Mouse (Mus musculus): Measurements from ENCODE around the gene Cep164. TPM values are rescaled to one million over a fixed set of nuclear protein-coding genes. Genes with fewer than 3 reads are reported as not detected.

Gene Cep164
- polyA plus RNA-seq, 1 experiment from 2014 or later, result 14.9 TPM

- no peaks in the 10 kb centered on the region for H3K9me3 ChIP-seq
- H3K27ac ChIP-seq, result peak overlapping the region; percentile 63; the same call in 1 of the 2 replicates
- WGBS, result 11% methylated on average over 13 of the region's 13 CpGs
- H3K9ac ChIP-seq (replicated peaks), result 0 out of 2 replicates have a peak overlapping the region, but pooled peaks have one; percentile 5
- peak; percentile 79 for ATAC-seq
- H3K4me3 ChIP-seq (replicated peaks), result no peak overlapping the region
- peaks cover 13% of the 10 kb centered on the region for H3K4me1 ChIP-seq (replicated peaks)
- H3K4me2 ChIP-seq (replicated peaks), result no peak overlapping the region
- H3K27me3 ChIP-seq, result no peaks in the 10 kb centered on the region
- H3K36me3 ChIP-seq, result peaks cover 29% of the 10 kb centered on the region
Observed at GRCm38 (mm10) chr9:45798467-45799164, 29.9 kb downstream of the Cep164 start.

DNA sequence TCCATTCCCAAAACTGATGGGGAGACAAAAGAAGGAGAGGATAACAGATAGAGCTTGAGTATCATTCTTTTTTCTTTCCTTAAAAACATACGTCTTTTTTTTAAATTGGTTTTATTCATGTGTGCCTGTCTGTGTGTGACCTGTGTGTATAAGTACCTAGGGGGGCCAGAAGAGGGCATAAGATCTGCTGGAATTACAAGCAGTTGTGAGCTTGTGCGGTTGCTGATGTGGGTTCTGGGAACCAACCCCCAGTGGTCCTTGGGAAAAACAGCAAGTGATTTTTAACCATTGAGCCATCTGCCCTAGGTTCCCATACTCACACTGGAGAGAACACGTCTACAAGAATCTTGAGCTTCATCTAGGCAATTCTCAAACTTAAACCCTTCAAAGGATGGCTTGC lies 31.2 kb downstream of the Cep164 start:
- H3K9ac ChIP-seq (replicated peaks), result no peak overlapping the region

GRCm38 (mm10) chr9:45795722-45796121 lies 32.8 kb downstream of the Cep164 start:
- Histone ChIP-seq H3K36me3 (peaks cover 23% of the 10 kb centered on the region), H3K27ac (no peak overlapping the region), H3K9me3 (no peaks in the 10 kb centered on the region), H3K9ac (replicated peaks) (no peak overlapping the region), H3K27me3 (no peaks in the 10 kb centered on the region), H3K4me2 (replicated peaks) (no peak overlapping the region), H3K4me3 (replicated peaks) (no peak overlapping the region), H3K4me1 (replicated peaks) (peaks cover 32% of the 10 kb centered on the region)
- WGBS, result 90% methylated on average over 5 of the region's 5 CpGs
- ATAC-seq, result no peak

More for the DNA sequence above, 31.2 kb downstream of the Cep164 start:
- Histone ChIP-seq H3K27ac (no peak overlapping the region), H3K9me3 (no peaks in the 10 kb centered on the region), H3K4me2 (replicated peaks) (no peak overlapping the region), H3K4me3 (replicated peaks) (no peak overlapping the region), H3K4me1 (replicated peaks) (peaks cover 19% of the 10 kb centered on the region), H3K27me3 (no peaks in the 10 kb centered on the region), H3K36me3 (peaks cover 30% of the 10 kb centered on the region)
- WGBS, result 71% methylated on average over 3 of the region's 3 CpGs
- no peak for ATAC-seq

- no peak overlapping the region for H3K4me3 ChIP-seq (replicated peaks)
- peaks cover 25% of the 10 kb centered on the region for H3K36me3 ChIP-seq
- no peak overlapping the region for H3K27ac ChIP-seq
- H3K27me3 ChIP-seq, result no peaks in the 10 kb centered on the region
- ATAC-seq, result no peak
- no peak overlapping the region for H3K4me2 ChIP-seq (replicated peaks)
- peaks cover 33% of the 10 kb centered on the region for H3K4me1 ChIP-seq (replicated peaks)
- 86% methylated on average over 6 of the region's 6 CpGs for WGBS
- 0 out of 2 replicates have a peak overlapping the region, but pooled peaks have one; percentile 24 for H3K9ac ChIP-seq (replicated peaks)
- H3K9me3 ChIP-seq, result no peaks in the 10 kb centered on the region
Observed at GRCm38 (mm10) chr9:45793697-45794096, 34.8 kb downstream of the Cep164 start.

DNA sequence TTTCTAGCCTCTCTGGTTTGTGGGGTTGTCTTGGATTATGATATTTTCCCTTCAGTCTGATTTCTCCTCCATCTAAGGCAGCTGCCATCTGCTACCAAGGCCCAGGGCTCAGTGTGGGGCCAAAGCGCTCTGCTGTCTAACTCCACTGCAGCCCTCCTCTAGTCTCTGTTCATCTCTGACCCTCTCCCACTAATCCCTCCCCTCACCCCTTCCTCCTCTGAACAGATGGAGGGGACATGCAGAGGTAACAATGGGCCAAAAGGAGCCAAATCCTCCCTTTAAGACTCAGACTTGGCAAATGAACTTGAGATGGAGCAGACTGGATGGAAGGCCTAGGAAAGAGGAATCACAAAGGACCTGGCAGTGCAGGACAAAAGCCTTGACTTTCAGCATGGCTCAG lies 36.3 kb downstream of the Cep164 start:
- no peaks in the 10 kb centered on the region for H3K27me3 ChIP-seq
- H3K4me1 ChIP-seq (replicated peaks), result peaks cover 23% of the 10 kb centered on the region
- H3K27ac ChIP-seq, result peak overlapping the region; percentile 51; the same call in 1 of the 2 replicates
- no peaks in the 10 kb centered on the region for H3K9me3 ChIP-seq
- H3K36me3 ChIP-seq, result peaks cover 25% of the 10 kb centered on the region
- no peak for ATAC-seq
- 50% methylated on average over 1 of the region's 1 CpGs for WGBS
- no peak overlapping the region; the same call in 1 of the 2 replicates for H3K9ac ChIP-seq (replicated peaks)
- H3K4me3 ChIP-seq (replicated peaks), result no peak overlapping the region
- H3K4me2 ChIP-seq (replicated peaks), result no peak overlapping the region

DNA sequence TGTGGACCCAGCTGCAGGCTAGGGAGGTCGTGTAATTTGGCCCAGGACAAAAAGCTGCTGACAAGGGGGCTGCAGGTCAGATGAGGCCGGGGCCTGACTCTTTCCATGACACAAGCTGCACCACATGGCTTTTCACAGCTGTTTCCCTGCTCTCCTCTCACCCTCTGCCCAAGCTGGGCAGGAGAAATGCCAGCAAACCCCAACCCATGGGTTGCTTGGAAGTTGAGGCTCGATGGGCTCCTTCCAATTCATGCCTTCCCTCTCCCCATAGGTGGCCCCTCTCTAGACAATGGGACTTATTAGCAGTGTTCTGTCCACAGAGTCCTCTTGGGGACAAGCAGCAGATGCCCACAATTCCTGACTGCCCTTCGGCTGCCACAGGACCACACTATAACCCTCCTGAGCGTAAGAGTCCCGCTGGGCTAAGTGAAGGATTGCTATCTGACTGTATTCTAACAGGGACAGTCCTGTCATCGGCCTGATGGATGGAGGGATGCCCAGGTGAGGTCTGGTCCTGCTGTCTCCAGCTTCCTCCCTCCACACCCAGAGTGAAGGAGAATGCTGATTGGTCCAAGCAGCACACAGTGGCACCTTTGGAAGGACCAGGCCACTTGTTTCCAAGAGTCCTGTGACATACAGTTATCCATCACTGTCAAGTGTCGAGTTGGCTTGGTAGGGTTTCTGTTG lies 36.9 kb downstream of the Cep164 start:
- Histone ChIP-seq H3K4me1 (replicated peaks) (peaks cover 23% of the 10 kb centered on the region), H3K4me2 (replicated peaks) (no peak overlapping the region), H3K4me3 (replicated peaks) (no peak overlapping the region), H3K36me3 (peaks cover 25% of the 10 kb centered on the region), H3K27ac (peak overlapping the region; percentile 51; the same call in 1 of the 2 replicates), H3K9me3 (no peaks in the 10 kb centered on the region), H3K9ac (replicated peaks) (no peak overlapping the region), H3K27me3 (no peaks in the 10 kb centered on the region)
- ATAC-seq, result no peak
- WGBS, result 81% methylated on average over 8 of the region's 8 CpGs

- no peak overlapping the region for H3K9ac ChIP-seq (replicated peaks)
- H3K27me3 ChIP-seq, result no peaks in the 10 kb centered on the region
- no peak overlapping the region for H3K4me3 ChIP-seq (replicated peaks)
- no peak overlapping the region for H3K4me2 ChIP-seq (replicated peaks)
- H3K27ac ChIP-seq, result no peak overlapping the region
- 57% methylated on average over 4 of the region's 5 CpGs for WGBS
- H3K36me3 ChIP-seq, result peaks cover 32% of the 10 kb centered on the region
- peaks cover 23% of the 10 kb centered on the region for H3K4me1 ChIP-seq (replicated peaks)
- ATAC-seq, result no peak
- no peaks in the 10 kb centered on the region for H3K9me3 ChIP-seq
Observed at GRCm38 (mm10) chr9:45788405-45788804, 40.1 kb downstream of the Cep164 start.

GRCm38 (mm10) chr9:45787547-45787946 lies 40.9 kb downstream of the Cep164 start:
- 92% methylated on average over 6 of the region's 6 CpGs for WGBS
- peaks cover 28% of the 10 kb centered on the region for H3K36me3 ChIP-seq
- no peak overlapping the region for H3K9ac ChIP-seq (replicated peaks)
- H3K4me2 ChIP-seq (replicated peaks), result no peak overlapping the region
- no peak overlapping the region for H3K4me3 ChIP-seq (replicated peaks)
- H3K9me3 ChIP-seq, result no peaks in the 10 kb centered on the region
- no peak overlapping the region for H3K27ac ChIP-seq
- H3K4me1 ChIP-seq (replicated peaks), result peaks cover 23% of the 10 kb centered on the region
- H3K27me3 ChIP-seq, result no peaks in the 10 kb centered on the region
- ATAC-seq, result no peak

DNA sequence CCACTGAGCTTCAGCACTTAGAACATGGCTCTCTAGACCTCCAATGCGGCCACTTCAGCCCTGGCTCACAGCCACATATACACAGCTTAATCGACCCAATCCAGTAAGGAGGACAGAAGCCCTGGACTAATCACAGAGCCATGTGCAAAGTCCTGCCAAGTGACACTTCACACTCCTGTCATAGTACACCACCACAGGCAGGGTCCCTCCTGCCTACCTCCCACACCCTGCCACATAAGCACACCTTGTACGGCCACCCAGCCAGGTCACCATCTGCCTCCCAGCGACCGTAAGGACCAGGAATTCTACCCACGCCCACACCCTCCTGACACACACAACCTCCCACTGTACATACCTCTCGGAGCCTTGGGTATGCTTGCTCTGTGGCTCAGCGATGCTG lies 41.4 kb downstream of the Cep164 start:
- 94% methylated on average over 8 of the region's 8 CpGs for WGBS
- no peaks in the 10 kb centered on the region for H3K9me3 ChIP-seq
- peaks cover 18% of the 10 kb centered on the region for H3K4me1 ChIP-seq (replicated peaks)
- no peaks in the 10 kb centered on the region for H3K27me3 ChIP-seq
- no peak overlapping the region for H3K4me3 ChIP-seq (replicated peaks)
- H3K27ac ChIP-seq, result no peak overlapping the region
- H3K36me3 ChIP-seq, result peaks cover 27% of the 10 kb centered on the region
- no peak overlapping the region for H3K9ac ChIP-seq (replicated peaks)
- ATAC-seq, result no peak
- H3K4me2 ChIP-seq (replicated peaks), result no peak overlapping the region

- 85% methylated on average over 12 of the region's 12 CpGs for WGBS
Observed at GRCm38 (mm10) chr9:45783249-45784069, 45.0 kb downstream of the Cep164 start.

GRCm38 (mm10) chr9:45779201-45779600 lies 49.3 kb downstream of the Cep164 start:
- ATAC-seq, result no peak
- 79% methylated on average over 6 of the region's 6 CpGs for WGBS
- Histone ChIP-seq H3K9ac (replicated peaks) (no peak overlapping the region), H3K4me3 (replicated peaks) (no peak overlapping the region), H3K4me2 (replicated peaks) (no peak overlapping the region), H3K4me1 (replicated peaks) (peaks cover 3% of the 10 kb centered on the region; the same call in 1 of the 2 replicates), H3K27ac (no peak overlapping the region), H3K27me3 (no peaks in the 10 kb centered on the region), H3K36me3 (peaks cover 49% of the 10 kb centered on the region), H3K9me3 (no peaks in the 10 kb centered on the region)

More at GRCm38 (mm10) chr9:45783249-45784069, 45.0 kb downstream of the Cep164 start:
- peaks cover 3% of the 10 kb centered on the region; the same call in 1 of the 2 replicates for H3K4me1 ChIP-seq (replicated peaks)
- no peaks in the 10 kb centered on the region for H3K9me3 ChIP-seq
- ATAC-seq, result no peak
- H3K4me3 ChIP-seq (replicated peaks), result no peak overlapping the region
- H3K27me3 ChIP-seq, result no peaks in the 10 kb centered on the region
- no peak overlapping the region for H3K9ac ChIP-seq (replicated peaks)
- H3K36me3 ChIP-seq, result peaks cover 26% of the 10 kb centered on the region
- H3K27ac ChIP-seq, result 0 out of 2 replicates have a peak overlapping the region, but pooled peaks have one; percentile 0
- no peak overlapping the region for H3K4me2 ChIP-seq (replicated peaks)

Measured in midbrain, embryonic 13.5 days (tissue).